Mouse (Mus musculus) kidney, postnatal 10 days (tissue): ENCODE data around the gene Csde1.
A peak's percentile ranks its signal among the peaks of the same experiment; 100 is the strongest.

Experiments used
- DNase-seq: peaks from one replicate; pipeline ENCODE4 v3.0.0; 2021; ENCODE audit warnings: mixed read lengths

Gene Csde1

DNA sequence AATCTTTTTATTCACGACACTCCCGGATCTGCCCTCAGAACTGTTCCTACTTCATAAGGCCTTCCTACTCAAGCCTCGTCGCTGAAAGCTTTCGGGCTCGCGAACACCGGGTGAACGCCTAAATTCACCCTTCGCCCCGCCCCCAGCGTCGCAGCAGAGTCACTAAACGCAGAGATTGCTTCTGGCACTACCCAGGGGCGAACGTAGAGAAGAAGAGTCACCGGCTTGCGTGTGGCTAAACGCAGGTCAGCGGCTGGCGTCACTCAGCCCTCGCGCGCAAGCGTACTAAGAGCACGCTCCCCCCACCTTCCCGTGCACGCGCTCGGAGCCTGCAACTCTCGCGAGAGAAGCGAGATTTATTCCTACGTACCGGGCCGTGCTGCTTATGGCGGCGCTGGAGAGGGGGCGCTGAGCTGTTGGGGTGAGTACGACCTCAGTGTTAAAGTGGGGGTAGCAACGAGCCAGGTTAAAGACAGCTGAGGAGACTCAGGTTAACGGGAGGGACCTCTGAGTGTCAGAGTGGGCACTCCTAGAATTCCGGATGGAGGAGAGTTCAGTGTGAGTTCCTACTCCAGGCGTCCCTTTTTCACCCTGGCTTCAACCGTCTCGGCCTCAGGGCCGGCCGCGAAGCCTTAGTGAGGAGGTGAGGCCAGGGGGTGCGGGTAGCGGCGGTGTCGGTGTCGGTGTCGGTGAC, at the start of gene Csde1:
Csde1 (plus strand) TSS at position 178 of the 694 bp plus-strand sequence.
- DNase-seq: peak; percentile 98

DNA sequence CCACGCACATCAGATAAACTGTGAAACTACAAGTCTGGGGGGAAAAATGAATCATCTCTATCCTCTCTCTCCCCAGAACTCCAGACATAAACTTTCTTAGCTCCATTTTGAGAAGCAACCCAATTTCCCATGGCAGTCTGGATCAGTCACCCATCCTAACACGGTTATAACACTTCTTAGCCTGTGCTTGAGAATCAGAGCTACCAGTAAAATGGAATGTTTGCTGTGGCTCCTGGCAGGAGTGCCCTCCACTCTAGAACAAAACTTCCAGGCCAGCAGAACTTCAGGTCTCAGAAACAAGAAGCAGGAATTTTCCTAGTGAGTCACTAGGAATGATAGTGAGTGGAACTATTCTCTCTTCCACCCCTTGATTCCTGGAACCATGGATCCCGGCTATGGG, 49.7 kb upstream of the Csde1 start:
- DNase-seq: no peak

DNA sequence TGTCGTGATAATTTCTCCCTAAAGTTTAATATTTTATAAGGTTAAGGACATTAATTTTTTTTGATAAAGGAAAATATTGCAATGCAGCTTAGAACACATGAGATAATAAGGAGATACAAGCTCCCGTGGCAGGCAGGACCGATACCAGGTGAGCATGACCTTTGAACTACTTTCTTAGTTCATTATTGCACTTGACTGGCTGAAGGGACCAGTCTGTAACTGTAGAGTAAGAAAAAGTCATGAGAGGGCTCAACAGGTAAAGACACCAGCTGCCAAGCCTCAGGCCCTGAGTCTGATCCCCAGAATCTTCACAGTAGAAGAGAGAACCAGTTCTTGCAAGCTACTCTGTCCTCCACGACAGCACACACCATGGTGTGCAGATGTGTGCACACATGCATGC, 43.3 kb upstream of the Csde1 start:
- DNase-seq: no peak

DNA sequence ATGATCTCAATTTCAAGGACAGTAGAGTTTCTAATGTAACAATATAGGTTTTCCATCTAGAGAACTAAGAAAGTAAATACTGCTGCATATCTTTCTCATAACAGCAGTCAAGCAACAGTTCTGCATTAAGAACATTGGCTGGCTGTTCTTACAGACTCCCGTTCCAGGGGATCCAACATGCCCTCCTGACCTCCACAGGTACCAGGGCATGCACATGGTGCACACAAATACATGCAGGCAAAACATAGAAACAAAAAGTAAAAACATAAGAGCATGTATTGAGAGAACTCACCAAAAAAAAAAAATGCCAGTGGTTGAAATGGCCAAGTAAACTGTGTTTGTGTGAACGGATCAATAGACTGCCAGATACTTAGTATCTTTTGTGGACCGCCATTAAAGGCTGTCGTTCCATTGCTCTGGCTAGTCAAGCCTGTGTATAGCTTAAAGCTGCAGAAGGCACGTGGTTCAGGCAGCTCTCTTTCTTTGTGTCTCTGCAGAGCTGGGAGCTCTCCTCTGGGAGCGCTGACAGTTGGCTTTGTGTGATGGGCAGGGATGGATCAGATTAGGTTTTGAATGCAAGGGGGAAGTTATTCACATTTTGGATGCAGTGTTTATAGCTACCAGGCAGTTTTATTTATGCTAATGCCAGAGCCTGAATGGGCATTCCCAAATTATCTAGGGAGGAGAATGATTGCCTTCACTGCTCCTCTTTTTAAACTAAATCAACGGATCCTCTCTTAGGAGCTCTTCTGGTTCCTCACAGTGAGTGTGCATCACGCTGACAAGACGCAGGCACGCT, 40.5 kb upstream of the Csde1 start:
- DNase-seq: no peak

DNA sequence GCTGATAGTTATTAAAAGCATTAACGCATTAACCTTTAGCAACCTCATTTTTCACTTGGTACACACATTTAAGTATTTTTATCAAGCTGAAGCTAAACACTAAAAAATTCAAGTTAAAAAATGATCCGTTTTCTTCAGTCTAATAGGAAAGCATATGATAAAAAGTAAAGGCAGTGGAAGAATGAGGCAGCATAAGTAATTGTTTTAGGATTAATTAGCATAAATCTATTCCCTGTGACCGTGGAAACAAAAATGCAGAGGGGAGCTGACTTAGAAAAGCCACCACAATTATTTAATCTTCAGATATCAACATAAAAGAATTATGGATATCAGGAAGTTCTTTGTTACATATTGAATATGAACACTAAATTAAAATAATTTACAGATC, 39.9 kb upstream of the Csde1 start:
- DNase-seq: no peak

DNA sequence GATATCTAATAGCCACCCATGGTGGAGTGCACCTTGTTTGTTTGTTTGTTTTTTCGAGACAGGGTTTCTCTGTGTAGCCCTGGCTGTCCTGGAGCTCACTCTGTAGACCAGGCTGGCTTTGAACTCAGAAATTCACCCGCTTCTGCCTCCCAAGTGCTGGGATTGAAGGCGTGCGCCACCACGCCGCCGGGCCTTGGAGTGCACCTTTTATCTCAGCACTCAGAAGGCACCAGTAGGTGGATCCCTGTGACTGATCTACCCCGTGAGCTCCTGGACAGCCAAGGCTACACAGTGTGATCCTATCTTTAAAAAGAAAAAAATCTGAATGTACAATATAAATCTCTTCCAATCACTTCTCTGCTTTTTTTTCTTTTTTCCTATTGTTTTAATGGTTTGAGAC, 29.2 kb upstream of the Csde1 start:
- DNase-seq: no peak

DNA sequence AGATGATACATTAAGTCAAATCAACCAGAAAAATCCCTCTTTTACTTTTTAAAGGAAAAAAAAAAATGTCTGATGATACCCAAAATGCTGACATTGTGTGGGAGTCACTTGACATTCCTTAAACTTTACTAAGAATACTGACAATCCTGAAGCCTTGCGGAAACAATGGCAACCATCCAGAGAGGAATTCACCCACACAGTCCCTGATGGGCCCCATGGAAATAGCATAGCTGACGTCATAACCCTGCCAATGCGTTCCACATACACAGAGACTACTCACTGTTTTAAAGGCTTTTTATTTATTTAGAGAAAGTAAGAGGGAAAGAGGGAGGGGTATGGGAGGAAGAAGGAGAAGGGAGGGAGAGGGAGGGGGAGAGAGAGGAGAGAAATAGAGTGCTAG, 27.3 kb upstream of the Csde1 start:
- no peak for DNase-seq

DNA sequence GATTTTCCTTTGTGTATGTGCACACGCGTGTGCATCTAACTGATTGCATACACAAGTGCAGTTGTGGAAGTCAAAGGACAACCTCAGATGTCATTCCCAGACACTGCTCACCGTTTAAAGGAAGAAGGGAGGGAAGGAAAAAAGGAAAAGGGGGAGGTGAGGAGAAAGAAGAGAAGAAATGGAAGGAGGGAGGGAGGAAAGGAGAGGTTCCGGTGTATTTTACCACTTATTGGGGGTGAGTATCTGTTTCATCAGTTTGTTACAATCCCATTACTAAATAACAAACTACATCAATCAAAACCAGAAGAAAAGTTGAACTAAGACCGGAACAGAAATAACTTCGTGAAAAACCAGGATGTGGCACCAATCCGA, 25.0 kb upstream of the Csde1 start:
- DNase-seq: no peak

DNA sequence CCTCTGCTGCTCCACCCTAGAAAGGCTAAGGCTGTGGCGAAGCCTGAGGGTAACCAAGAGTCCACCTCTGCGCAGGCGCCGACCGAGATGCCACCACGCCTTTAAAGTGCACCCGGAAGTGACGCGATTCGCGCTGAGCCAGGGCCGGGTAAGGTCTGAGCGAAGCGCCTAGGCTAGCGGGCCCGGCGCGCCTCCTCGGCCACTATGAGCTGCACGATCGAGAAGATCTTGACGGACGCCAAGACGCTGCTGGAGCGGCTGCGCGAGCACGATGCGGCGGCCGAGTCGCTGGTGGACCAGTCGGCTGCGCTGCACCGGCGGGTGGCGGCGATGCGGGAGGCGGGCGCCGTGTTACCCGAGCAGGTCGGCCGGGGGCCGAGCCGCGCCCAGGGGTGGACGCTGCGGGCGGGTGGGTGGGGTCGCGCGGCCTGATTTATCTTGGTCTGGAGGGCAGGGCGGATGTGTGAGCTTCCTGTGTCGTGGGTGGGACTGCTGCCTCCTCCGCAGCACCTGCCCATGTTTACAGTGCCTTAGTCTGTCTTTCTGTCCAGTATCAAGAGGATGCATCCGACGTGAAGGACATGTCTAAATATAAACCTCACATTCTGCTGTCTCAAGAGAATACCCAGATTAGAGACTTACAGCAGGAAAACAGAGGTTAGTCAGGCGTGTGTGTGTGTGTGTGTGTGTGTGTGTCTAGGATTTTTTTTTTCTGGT, 24.5 kb upstream of the Csde1 start, which contains the start of gene Sike1:
Sike1 (plus strand) TSS at position 104 of the 717 bp plus-strand sequence.
- peak; percentile 96 for DNase-seq

DNA sequence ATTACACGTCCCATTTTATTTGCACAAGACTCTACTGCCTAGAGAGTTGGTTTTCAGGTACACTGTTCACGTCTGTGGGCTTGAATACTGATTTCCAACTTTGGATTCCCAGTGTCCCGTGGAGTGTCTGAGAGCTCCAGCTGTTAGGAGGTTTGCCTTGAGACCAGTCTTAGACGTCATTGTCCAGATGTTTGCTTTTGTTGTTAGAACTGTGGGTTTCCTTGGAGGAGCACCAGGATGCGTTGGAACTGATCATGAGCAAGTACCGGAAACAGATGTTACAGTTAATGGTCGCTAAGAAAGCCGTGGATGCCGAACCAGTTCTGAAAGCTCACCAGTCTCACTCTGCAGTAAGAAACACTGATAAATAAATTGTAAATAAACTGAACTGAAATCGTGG, 23.2 kb upstream of the Csde1 start:
- DNase-seq: no peak

DNA sequence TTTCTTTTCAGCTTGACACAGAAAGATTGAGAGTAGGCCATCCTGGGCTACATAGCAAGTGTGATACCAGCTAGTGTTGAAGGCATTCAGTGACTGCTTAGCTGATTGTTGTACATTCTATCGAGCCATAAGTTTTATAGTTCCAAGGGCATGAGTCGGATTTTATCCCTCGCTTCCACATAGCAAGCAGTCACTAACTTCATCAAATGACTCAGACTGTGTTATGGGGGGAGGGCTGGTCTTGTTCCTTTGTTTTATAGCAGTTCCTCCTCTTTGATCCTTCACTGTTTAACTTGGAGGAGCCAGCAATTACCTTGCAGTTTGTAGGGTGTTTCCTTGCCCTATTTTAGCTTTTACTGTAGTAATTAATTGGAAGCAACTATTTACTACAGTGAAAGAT, 22.6 kb upstream of the Csde1 start:
- DNase-seq: no peak

DNA sequence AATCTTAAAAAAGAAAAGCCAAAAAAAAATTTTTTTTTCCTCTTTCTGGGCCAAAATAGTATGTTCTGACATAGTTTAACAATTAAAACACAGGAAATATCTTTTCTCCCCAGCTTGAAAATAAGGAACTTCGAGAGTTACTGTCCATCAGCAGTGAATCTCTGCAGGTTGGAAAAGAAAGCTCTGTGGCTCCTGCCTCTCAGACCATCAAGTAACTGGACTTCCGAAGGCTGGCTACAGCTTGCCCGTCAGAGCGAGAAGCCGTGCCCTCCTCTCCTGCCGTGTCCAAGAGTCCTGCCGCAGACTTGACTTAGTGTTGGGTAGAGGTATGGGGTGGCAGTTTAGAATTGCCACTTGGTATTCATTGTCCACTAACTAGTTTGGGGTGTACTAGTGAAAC, 18.6 kb upstream of the Csde1 start:
- no peak for DNase-seq

DNA sequence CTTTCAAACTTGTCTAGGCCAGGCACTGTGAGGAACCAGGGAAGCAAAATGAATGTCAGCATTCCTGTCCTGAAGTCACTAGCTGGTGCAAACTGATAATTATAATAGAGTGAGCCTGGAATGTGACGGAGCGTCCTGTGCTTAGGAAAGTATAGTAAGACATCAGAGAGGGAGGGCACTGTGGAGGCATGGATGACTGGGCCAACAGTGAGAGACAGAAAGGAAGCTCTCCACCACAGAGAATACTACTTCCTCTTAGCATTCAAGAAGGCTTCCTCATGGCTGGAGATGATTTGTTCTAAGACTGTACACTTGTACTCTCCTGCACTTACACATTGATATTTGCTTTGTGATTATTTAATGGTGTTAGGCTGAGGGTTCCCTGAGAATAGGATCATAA, 2.9 kb upstream of the Csde1 start:
- no peak for DNase-seq

DNA sequence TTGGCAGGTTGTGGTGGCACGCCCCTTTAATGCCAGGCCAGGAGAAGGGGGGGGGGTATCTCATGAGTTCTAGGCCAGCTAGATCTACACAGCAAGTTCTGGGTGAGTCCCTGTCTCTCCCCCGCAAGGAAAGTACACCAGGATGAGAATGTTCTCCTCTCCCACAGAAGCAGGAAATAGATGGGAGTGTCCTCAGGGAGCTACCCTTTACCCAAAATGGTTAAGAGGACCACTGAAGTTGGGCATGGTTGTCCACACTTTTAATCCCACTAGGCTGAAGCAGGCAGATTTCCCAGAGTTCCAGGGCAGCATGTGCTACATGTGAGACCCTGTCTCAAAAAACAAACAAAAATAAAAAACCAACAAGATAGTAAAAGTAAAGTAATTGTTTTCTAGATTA, 764 bp upstream of the Csde1 start:
- DNase-seq: no peak

DNA sequence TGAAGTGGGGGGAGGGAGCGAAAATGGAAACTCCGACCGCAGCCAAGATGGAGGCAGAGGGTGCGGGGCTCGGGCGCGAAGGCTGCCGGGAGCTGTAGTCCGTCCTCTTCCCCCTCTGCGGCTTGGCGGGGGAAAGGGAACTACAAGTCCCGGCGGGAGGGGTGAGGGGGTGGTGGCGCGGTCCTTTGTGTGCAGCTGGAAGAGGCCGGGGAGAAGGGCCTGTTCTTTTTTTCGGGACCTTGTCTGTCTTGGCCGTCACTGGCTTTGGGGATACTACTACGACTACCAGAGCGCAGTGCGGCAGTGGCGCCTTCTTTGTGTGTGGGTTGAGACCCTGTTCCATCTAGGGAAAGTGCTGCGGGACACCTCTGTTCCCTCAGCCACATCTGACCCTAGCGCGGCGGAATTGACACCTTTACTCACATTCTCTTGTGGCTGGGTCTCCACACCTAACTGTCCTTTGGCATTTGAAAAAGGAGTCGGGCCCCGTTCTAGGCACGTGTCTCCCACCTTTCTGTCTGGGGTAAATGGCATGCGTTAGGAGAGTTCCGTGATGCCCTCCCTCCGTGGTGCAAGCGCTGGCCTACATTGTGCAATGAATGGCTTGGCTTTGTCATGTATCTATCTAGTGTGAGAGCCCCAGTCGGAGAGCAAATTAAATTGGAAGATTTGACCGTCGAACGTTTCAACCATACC, 865 bp downstream of the Csde1 start:
- DNase-seq: peak; percentile 94

DNA sequence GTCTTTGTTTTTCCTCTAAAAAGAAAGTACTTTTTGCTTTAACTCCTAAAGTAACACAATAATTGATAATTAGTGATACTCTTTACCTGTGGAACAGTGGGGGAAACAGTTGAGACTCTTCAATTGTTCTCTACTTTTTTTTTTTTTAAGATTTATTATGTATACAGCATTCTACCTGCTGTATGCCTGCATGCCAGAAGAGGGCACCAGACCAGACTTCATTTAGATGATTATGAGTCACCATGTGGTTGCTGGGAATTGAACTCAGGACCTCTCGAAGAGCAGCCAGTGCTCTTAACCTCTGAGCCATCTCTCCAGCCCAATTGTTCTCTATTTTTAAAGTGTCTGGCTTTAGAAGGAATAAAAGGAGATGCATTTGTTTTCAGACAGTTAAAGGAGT, 5.9 kb downstream of the Csde1 start:
- no peak for DNase-seq

DNA sequence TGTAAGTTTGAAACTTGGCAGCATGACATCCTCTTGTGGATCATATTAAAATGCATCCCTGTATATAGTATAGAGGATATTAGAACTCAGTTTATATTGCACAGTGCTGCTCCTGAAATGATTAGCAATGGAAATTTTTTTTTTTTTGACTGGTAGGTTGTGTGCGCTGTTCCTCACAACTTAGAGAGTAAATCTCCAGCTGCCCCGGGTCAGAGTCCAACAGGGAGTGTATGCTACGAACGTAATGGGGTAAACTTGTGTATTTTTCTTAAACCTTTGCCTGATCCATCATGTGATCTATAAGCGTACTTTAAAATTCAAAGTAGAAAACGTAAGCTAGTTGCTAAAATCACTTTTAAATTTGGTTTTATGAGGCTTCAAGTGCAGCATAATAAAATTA, 20.1 kb downstream of the Csde1 start:
- no peak for DNase-seq

DNA sequence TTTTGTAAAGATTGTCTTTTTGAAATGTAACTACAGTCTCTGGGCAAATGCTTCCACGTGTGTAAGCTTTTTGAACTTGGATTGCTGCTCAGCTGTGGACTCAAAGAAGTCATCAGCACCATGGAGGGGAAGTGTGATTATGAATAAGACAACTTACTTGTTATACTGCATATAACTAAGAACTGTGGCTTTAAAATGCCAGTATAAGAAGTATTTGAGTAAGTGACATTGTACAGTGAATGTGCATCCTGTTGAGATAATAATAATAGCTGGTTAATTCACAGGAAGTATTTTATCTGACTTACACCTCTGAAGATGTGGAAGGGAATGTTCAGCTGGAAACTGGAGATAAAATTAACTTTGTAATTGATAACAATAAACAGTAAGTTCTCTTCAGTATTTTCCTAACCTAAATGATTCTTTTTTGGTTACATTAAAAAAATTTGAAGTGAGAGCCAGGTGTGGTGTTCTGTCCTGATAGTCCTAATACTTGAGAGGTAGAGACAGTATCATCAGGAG, 20.7 kb downstream of the Csde1 start:
- no peak for DNase-seq

DNA sequence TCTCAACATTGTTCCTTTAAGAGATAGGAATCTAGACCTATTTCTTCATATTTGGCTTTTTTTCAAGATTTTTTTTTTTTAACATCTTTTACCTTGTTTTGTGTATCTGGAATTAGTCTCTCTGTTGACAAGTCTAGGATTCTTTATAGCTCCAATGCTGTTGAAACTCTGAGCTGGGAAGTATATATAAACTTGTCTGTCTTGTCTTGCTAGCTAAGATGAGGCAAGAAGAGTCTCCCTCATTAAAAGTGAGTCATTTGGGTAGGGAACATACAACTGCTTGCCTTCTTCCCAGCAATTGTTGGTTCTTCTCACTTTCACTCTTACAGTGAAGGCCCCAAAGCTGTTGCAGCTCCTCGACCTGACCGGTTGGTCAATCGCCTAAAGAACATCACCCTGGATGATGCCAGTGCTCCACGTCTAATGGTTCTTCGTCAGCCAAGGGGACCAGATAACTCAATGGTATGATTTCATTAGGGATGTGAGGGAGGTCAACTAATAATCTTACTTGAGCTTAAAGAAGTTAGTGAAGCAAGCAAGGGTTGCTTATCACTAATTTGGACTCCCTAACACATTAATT, 35.9 kb downstream of the Csde1 start:
- no peak for DNase-seq

DNA sequence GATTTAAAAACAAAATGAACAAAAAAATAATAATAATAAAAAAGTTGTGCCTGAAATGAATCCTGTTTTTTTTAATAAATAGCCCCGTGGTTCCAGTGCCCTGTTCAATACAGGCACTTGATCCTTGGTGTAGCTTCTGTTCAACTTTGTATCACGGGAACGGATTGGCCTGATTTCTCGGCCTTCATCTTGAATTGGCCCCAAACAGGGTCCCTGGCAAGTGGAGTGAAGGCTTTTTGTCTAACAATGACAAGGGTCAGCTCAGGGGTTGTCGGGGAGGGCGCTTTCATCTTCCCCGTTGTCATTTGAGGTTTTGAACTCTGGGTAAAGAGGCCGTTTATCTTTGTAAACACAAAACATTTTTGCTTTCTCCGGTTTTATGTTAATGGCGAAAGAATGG, 37.5 kb downstream of the Csde1 start:
- no peak for DNase-seq

DNA sequence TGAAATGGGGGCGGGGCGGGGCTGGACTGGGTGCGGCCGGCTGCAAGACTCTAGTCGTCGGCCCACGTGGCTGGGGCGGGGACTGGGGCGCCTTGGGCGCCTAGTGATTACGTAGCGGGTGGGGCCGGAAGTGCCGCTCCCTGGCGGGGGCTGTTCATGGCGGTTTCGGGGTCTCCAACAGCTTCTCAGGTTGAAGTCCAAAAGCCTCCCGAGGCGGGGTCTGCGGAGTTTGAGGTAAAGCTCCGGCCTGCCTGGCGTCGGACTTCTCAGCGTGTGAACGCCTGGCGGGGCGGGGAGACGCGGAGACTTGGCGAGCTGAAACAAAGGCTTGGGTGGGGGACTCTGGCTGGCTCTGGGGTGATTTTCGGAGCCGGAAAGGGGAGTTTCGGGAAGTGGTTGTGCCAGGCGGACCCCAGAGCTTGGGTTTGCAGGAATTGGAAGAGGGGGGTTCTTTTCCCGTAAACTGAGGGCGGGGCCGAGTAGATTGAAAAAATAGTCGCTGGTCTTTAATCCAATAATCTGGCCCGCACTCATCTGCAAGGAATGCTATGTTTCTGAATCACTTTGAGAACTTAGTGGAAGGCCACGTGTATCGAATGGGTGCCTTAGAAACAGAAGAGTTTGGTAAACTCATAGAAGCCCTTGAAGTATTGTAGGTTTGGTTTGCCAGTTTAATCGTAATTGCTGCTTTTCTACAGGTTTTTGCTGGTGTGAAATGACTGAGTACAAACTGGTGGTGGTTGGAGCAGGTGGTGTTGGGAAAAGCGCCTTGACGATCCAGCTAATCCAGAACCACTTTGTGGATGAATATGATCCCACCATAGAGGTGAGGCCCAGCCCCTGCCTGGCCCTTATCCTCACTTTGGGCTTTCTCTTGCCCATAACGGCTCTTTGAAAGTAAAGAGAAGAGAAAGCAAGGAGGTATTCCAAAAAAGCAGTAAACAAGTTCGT, 38.3 kb downstream of the Csde1 start, which contains the start of gene Nras:
Nras (plus strand) TSS at position 79 of the 951 bp plus-strand sequence.
- peak; percentile 98 for DNase-seq
